Mouse (Mus musculus) hindbrain, embryonic 12.5 days (tissue): ENCODE data around the gene Zup1. TPM values are rescaled to one million over a fixed set of nuclear protein-coding genes. Genes with fewer than 3 reads are reported as not detected.
"Not testable (repeated sequence)": the region's sequence is repeated elsewhere in the genome, so short reads cannot be mapped to it uniquely, and the experiment has no call there.

Experiments
- ATAC-seq: fragments of 200-750 bp; cut with Nextera tagmentation; 2 replicates; pipeline ENCODE4 v1.8.0; 2017; ENCODE audit warnings: moderate TSS enrichment; ENCODE audit not compliant: low FRiP score
- H3K27ac ChIP-seq: fragments of 300-500 bp; sonication (generic); 2 replicates; pipeline ENCODE4 v1.5.1; 2016; ENCODE audit warnings: mild to moderate bottlenecking
- H3K27me3 ChIP-seq: fragments of 300-500 bp; sonication (generic); 2 replicates; pipeline ENCODE4 v1.6.1; 2016; ENCODE audit warnings: mild to moderate bottlenecking
- H3K36me3 ChIP-seq: fragments of 300-500 bp; sonication (generic); 2 replicates; pipeline ENCODE4 v1.6.1; 2016; ENCODE audit warnings: mild to moderate bottlenecking
- H3K4me1 ChIP-seq: fragments of 300-500 bp; sonication (generic); 2 replicates; pipeline ENCODE4 v1.6.1; 2016
- H3K4me2 ChIP-seq: fragments of 300-500 bp; sonication (generic); replicated peaks from 2 replicates; pipeline ENCODE4 v1.6.1; 2016; ENCODE audit warnings: mild to moderate bottlenecking
- H3K4me3 ChIP-seq: fragments of 300-500 bp; sonication (generic); 2 replicates; pipeline ENCODE4 v1.5.1; 2016; ENCODE audit warnings: mild to moderate bottlenecking
- H3K9ac ChIP-seq: fragments of 300-500 bp; sonication (generic); 2 replicates; pipeline ENCODE4 v1.6.1; 2016; ENCODE audit warnings: mild to moderate bottlenecking, moderate library complexity
- H3K9me3 ChIP-seq: fragments of 300-500 bp; sonication (generic); replicated peaks from 2 replicates; pipeline ENCODE4 v1.6.1; 2016; ENCODE audit warnings: mild to moderate bottlenecking
- WGBS: fragments of 180-500 bp; shearing (Covaris S2); methylation state at CpG from one replicate; pipeline ENCODE4 v1.1.7; 2016; 5-methylcytosine and 5-hydroxymethylcytosine counted together
- polyA plus RNA-seq: library from polyadenylated mRNA; unstranded; fragments of >200 nt; fragmentation: Nextera tagmentation; extraction: Ambion mirVana; gene quantifications from 2 replicates; pipeline ENCODE4 v1.2.1, GENCODE M21; 2016

The Zup1 gene
- polyA plus RNA-seq = 26.3 and 28.7 TPM in 2 replicates

DNA sequence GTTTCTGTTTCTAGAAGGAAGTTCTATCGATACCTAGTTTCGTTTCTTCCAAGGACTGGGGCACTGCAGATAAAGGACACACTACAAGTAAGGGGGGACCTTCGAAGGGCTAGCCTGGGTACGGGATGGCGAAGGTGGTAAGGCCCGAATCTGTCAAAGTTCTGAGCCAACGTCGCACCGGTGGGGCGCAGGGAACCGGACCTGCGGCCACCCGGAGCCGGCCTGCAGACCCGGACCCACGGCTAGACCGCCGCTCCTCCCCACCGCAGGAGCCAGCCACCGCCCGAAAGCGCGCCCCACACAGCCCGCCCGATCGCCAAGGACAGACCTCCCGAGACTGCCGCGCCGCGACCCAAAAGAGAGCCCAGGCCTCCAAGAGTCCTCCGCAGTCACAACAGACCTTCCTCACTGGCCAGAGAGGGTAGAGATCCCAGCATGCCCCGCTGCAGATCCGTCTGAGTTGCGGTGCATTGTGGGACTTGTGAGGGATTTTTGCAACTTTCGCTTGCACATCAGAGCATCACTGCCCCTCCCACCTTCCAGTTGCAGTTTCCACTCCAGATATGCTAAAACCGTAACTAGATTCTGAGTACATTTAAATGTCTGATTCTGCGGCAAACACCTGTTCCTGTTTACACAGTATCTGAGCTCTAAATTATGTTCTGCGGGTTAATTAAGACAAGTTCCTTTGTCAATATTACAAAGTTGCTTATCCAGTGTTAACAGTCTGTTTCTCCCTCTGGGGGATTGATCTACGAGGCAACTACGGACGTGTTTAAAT is at the start of gene Zup1:
Zup1 (minus strand) TSS at position 467 of the 781 bp plus-strand sequence.
- Histone ChIP-seq H3K9me3 (no peaks in the 10 kb centered on the region), H3K4me2 (peak within 1 kb of the TSS; percentile 57), H3K27me3 (no peaks in the 10 kb centered on the region), H3K27ac (peak within 1 kb of the TSS; percentile 74; the same call in 1 of the 2 replicates), H3K4me3 (peak within 1 kb of the TSS; percentile 81), H3K36me3 (0 out of 2 replicates have a peak, but pooled peaks cover 2% of the 10 kb centered on the region), H3K4me1 (peaks cover 13% of the 10 kb centered on the region; the same call in 1 of the 2 replicates), H3K9ac (peak within 1 kb of the TSS; percentile 85)
- 5% methylated on average over 41 of the region's 42 CpGs for WGBS
- peak; percentile 98 for ATAC-seq

DNA sequence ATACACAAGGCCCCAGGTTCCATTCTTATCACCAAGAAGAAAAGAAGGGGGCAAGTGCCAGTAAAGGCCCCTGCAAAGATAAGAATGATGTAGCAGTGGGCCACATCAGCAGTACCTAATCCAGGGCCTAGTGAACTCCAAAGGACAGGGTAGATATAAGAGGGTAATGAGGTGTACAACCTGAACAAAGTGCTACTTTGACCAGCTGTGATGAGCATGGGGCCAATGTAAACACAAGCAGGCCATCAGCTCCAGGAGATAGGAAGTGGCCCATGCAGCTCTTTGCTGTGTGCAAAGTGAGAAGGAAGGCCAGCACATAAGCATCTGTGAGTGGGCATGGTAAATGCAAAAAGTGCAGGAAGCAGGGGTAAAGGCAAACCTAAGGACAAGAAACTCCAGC is 47.3 kb upstream of the Zup1 start:
- peaks cover 77% of the 10 kb centered on the region for H3K36me3 ChIP-seq
- no peak overlapping the region for H3K27ac ChIP-seq
- H3K4me3 ChIP-seq = no peak overlapping the region
- H3K4me1 ChIP-seq = no peaks in the 10 kb centered on the region
- ATAC-seq = no peak
- no peak overlapping the region for H3K4me2 ChIP-seq
- H3K9me3 ChIP-seq = no peaks in the 10 kb centered on the region
- H3K27me3 ChIP-seq = no peaks in the 10 kb centered on the region
- H3K9ac ChIP-seq = no peak overlapping the region

- not testable (repeated sequence) for H3K4me2 ChIP-seq, H3K9ac ChIP-seq, H3K4me3 ChIP-seq, H3K27me3 ChIP-seq, H3K9me3 ChIP-seq, ATAC-seq, H3K4me1 ChIP-seq, H3K27ac ChIP-seq
- peaks cover 80% of the 10 kb centered on the region for H3K36me3 ChIP-seq
- WGBS = 93% methylated on average over 6 of the region's 8 CpGs
Measured at GRCm38 (mm10) chr10:33996686-33997085, 45.6 kb upstream of the Zup1 start.

DNA sequence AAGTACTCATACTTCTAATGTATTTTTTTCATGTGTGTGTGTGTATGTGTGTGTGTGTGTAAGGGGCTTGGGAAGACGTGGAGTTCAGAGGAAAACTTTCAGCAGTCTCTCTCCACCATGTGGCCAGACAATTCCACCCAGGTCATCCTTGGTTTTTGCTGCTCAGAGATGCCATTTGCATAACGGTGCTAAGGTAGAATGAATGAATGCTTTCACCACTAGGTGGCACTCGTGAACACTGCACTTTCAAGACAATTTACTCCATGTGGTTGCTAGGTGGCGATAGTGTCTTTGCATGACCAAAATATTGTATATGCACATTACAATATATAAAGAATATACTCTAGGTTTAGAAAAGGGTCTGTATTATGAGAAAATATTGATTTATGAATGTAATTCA is 35.7 kb upstream of the Zup1 start:
- Histone ChIP-seq H3K9me3 (no peaks in the 10 kb centered on the region), H3K4me2 (no peak overlapping the region), H3K27me3 (no peaks in the 10 kb centered on the region), H3K36me3 (peaks cover 12% of the 10 kb centered on the region), H3K4me1 (no peaks in the 10 kb centered on the region), H3K9ac (no peak overlapping the region), H3K27ac (no peak overlapping the region), H3K4me3 (no peak overlapping the region)
- WGBS = 19% methylated on average over 4 of the region's 4 CpGs
- ATAC-seq = peak; percentile 40; the same call in 1 of the 2 replicates

GRCm38 (mm10) chr10:33974781-33975494 is 23.9 kb upstream of the Zup1 start:
- 92% methylated on average over 7 of the region's 7 CpGs for WGBS
- Histone ChIP-seq H3K4me1 (no peaks in the 10 kb centered on the region), H3K9me3 (peaks cover 4% of the 10 kb centered on the region; the same call in 1 of the 2 replicates), H3K27me3 (no peaks in the 10 kb centered on the region), H3K4me3 (no peak overlapping the region), H3K36me3 (0 out of 2 replicates have a peak, but pooled peaks cover under 1% of the 10 kb centered on the region), H3K9ac (no peak overlapping the region), H3K27ac (no peak overlapping the region), H3K4me2 (no peak overlapping the region)
- no peak for ATAC-seq

- no peak overlapping the region for H3K4me3 ChIP-seq
- no peaks in the 10 kb centered on the region for H3K27me3 ChIP-seq
- H3K36me3 ChIP-seq = 0 out of 2 replicates have a peak, but pooled peaks cover 2% of the 10 kb centered on the region
- peaks cover 13% of the 10 kb centered on the region; the same call in 1 of the 2 replicates for H3K4me1 ChIP-seq
- H3K9me3 ChIP-seq = no peaks in the 10 kb centered on the region
- no peak overlapping the region for H3K9ac ChIP-seq
- ATAC-seq = no peak
- no peak overlapping the region for H3K27ac ChIP-seq
- H3K4me2 ChIP-seq = no peak overlapping the region
- WGBS = 83% methylated on average over 3 of the region's 3 CpGs
Measured at GRCm38 (mm10) chr10:33952509-33952908, 1.4 kb upstream of the Zup1 start.

DNA sequence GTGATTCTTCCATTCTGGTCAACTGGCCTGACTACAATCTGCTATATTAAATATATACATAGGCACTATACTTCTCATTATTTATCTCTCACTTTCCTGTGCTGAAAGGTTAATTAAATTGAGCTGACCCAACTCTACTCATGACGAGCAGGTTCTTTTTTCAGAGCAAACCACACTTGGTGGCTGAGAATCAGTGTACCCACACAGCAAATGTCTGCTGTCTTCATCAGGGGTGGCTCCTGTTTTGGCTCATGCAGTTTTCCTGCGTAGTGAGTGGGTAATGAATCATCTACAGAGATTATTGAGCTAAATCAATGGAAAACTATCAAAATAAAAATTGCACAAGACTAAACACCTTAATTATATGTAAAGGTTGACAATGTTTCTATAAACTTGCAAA is 4.7 kb downstream of the Zup1 start:
- Histone ChIP-seq H3K27me3 (no peaks in the 10 kb centered on the region), H3K4me3 (no peak overlapping the region), H3K4me2 (no peak overlapping the region), H3K9ac (no peak overlapping the region), H3K36me3 (peaks cover 31% of the 10 kb centered on the region), H3K27ac (no peak overlapping the region), H3K4me1 (peaks cover 14% of the 10 kb centered on the region; the same call in 1 of the 2 replicates), H3K9me3 (no peaks in the 10 kb centered on the region)
- ATAC-seq = no peak
- 90% methylated on average over 2 of the region's 2 CpGs for WGBS

DNA sequence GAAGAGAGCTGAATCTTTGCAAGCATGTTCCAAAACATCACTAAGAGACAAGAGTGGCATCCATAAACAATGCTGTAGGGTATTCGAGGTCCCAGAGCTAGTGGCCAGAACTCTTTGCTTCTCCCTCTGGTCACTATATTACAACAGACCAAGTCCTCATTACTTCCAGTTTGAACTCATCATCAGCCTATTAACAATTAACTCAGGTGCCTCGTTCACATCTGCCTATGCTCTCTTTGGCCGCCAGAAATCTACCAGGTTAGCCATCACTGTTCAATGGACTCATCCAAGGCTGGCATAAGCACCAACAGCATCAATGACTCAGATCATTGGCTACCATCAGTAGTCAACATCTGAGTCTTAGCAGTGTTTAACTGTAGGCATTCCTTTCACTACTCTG is 5.7 kb downstream of the Zup1 start:
- Histone ChIP-seq H3K9ac (no peak overlapping the region), H3K4me1 (peaks cover 14% of the 10 kb centered on the region; the same call in 1 of the 2 replicates), H3K4me2 (no peak overlapping the region), H3K27me3 (no peaks in the 10 kb centered on the region), H3K36me3 (peaks cover 36% of the 10 kb centered on the region), H3K27ac (no peak overlapping the region), H3K9me3 (no peaks in the 10 kb centered on the region), H3K4me3 (no peak overlapping the region)
- 87% methylated on average over 3 of the region's 3 CpGs for WGBS
- ATAC-seq = no peak

DNA sequence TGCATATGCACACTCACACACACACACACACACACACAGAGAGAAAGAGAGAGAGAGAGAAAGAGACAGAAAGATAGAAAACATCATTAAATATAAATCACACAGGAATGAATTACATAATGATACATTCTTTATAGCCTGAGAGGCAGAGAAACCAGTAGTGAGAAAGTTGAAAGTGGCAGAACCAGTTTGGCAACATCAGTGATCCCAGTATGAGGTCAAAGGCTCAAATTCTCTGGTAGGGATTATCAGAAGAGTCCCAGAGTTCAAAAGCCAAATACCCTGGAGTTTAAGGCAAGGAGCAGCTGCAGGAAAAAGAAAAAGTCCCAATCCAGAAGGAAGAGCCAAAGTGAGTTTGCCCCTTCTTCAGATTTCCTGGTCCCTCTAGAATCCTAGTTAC is 10.4 kb downstream of the Zup1 start:
- no peak overlapping the region for H3K9ac ChIP-seq
- no peak overlapping the region for H3K27ac ChIP-seq
- H3K36me3 ChIP-seq = peaks cover 64% of the 10 kb centered on the region
- H3K4me1 ChIP-seq = 0 out of 2 replicates have a peak, but pooled peaks cover 2% of the 10 kb centered on the region
- H3K4me3 ChIP-seq = no peak overlapping the region
- no peaks in the 10 kb centered on the region for H3K9me3 ChIP-seq
- no peaks in the 10 kb centered on the region for H3K27me3 ChIP-seq
- no peak for ATAC-seq
- no peak overlapping the region for H3K4me2 ChIP-seq

DNA sequence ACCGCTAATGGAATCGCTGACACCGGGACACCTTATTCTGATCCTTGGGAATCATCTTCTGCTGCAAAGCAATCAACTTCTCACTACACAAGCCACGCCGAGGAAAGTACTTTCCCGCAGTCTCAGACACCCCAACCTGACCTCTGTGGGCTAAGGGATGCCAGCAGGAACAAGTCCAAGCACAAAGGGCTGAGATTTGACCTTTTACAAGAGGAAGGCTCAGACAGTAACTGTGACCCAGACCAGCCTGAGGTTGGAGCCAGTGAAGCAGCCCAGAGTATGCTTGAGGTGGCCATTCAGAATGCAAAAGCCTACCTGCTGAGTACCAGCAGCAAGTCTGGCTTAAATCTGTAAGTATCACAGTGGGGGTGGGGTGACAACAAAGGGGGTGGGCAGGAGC is 45.6 kb downstream of the Zup1 start:
- H3K27me3 ChIP-seq = no peaks in the 10 kb centered on the region
- no peak for ATAC-seq
- H3K4me3 ChIP-seq = peak overlapping the region; percentile 37; the same call in 1 of the 2 replicates
- H3K36me3 ChIP-seq = no peaks in the 10 kb centered on the region
- no peak overlapping the region for H3K9ac ChIP-seq
- no peaks in the 10 kb centered on the region for H3K9me3 ChIP-seq
- peak overlapping the region; percentile 62 for H3K4me2 ChIP-seq
- peaks cover 4% of the 10 kb centered on the region; the same call in 1 of the 2 replicates for H3K4me1 ChIP-seq
- 3% methylated on average over 6 of the region's 6 CpGs for WGBS
- H3K27ac ChIP-seq = no peak overlapping the region

GRCm38 (mm10) chr10:33904530-33905481 is 46.3 kb downstream of the Zup1 start, which contains the start of gene Rsph4a:
Gene Rsph4a, plus strand, starts transcription at chr10:33905111.
- Histone ChIP-seq H3K4me1 (peaks cover 4% of the 10 kb centered on the region; the same call in 1 of the 2 replicates), H3K9ac (peak within 1 kb of the TSS; percentile 33; the same call in 1 of the 2 replicates), H3K4me2 (peak within 1 kb of the TSS; percentile 62), H3K27me3 (no peaks in the 10 kb centered on the region), H3K27ac (no peak within 1 kb of the TSS), H3K36me3 (no peaks in the 10 kb centered on the region), H3K9me3 (no peaks in the 10 kb centered on the region), H3K4me3 (peak within 1 kb of the TSS; percentile 37)
- 6% methylated on average over 17 of the region's 17 CpGs for WGBS
- peak; percentile 98 for ATAC-seq
